ENCODE assay signal across 8 mouse cellular contexts in genomic region chr7:48788851-48789572, GRCm38 (mm10). TPM values are rescaled to one million over a fixed set of nuclear protein-coding genes. Genes with fewer than 3 reads are reported as not detected.
DNase-seq lines count a peak whose midpoint lies in the region; ATAC-seq and TF ChIP-seq lines count a peak whose summit lies in the region.

TSS of gene Zdhhc13 (plus strand) at chr7:48789003.

- DNase-seq in CH12.LX (ENCODE audit: extremely low read depth), result peak; percentile 97
- peak; percentile 96 for DNase-seq in c-Kit-positive CD71-positive TER-119-negative erythroid progenitor cells, embryonic 14.5 days (ENCODE audit: low read depth)
- peak; percentile 95 for DNase-seq in forebrain, embryonic 11.5 days (ENCODE audit: low spot score)
- peak; percentile 96 for DNase-seq in kidney, postnatal 36 days
- DNase-seq in telencephalon, adult 2 months (ENCODE audit: low read depth, low spot score), result peak; percentile 89

- H3K27me3 ChIP-seq in CH12.LX (replicated peaks), result no peaks in the 10 kb centered on the region
- no peaks in the 10 kb centered on the region for H3K27me3 ChIP-seq in forebrain, embryonic 11.5 days (ENCODE audit: control insufficient read depth, insufficient read depth, low read length)
- H3K27me3 ChIP-seq in heart, embryonic 16.5 days (ENCODE audit: control insufficient read depth, insufficient read depth, low read length), result no peaks in the 10 kb centered on the region
- no peaks in the 10 kb centered on the region for H3K27me3 ChIP-seq in liver, embryonic 15.5 days
- no peaks in the 10 kb centered on the region for H3K27me3 ChIP-seq in neural tube, embryonic 12.5 days (replicated peaks)

- peak within 1 kb of the TSS; percentile 80 to 98 (median 89) for H3K4me3 ChIP-seq in CH12.LX (replicated peaks in 1 of 3; ENCODE audit: low read depth in 2 of 3, low read length in 2 of 3, poor library complexity in 1 of 3)
- peak within 1 kb of the TSS; percentile 77 for H3K4me3 ChIP-seq in forebrain, embryonic 11.5 days (ENCODE audit: low read depth, low read length)
- H3K4me3 ChIP-seq in heart, embryonic 16.5 days (ENCODE audit: low read length), result peak within 1 kb of the TSS; percentile 81
- H3K4me3 ChIP-seq in liver, embryonic 15.5 days (replicated peaks), result peak within 1 kb of the TSS; percentile 86
- peak within 1 kb of the TSS; percentile 82 for H3K4me3 ChIP-seq in neural tube, embryonic 12.5 days

- in situ Hi-C loops in CH12.LX (cut with MboI; ENCODE audit: low pct_ligation_motif_present, low pct_unique_long_range_greater_than_20kb, low sequenced_read_pairs), result no loop called here

- H3K9me3 ChIP-seq in CH12.LX (replicated peaks; ENCODE audit: low read length), result no peaks in the 10 kb centered on the region
- no peaks in the 10 kb centered on the region for H3K9me3 ChIP-seq in forebrain, embryonic 11.5 days (ENCODE audit: control insufficient read depth, low read length)
- no peaks in the 10 kb centered on the region for H3K9me3 ChIP-seq in heart, embryonic 16.5 days (replicated peaks; ENCODE audit: control insufficient read depth, low read length)
- no peaks in the 10 kb centered on the region for H3K9me3 ChIP-seq in liver, embryonic 15.5 days (replicated peaks)
- H3K9me3 ChIP-seq in neural tube, embryonic 12.5 days, result no peaks in the 10 kb centered on the region

- H3K27ac ChIP-seq in CH12.LX (ENCODE audit: insufficient read depth, low read depth), result peak within 1 kb of the TSS; percentile 45
- H3K27ac ChIP-seq in forebrain, embryonic 11.5 days (ENCODE audit: low read depth, low read length), result no peak within 1 kb of the TSS
- H3K27ac ChIP-seq in heart, embryonic 16.5 days (ENCODE audit: low read length), result peak within 1 kb of the TSS; percentile 66
- peak within 1 kb of the TSS; percentile 75 for H3K27ac ChIP-seq in liver, embryonic 15.5 days (replicated peaks)
- no peak within 1 kb of the TSS for H3K27ac ChIP-seq in neural tube, embryonic 12.5 days

- no peak for TF ChIP-seq RAD21 in CH12.LX (IDR thresholded peaks at IDR 0.05; ENCODE audit: low read depth, low read length)

- H3K4me2 ChIP-seq in CH12.LX (ENCODE audit: insufficient read depth, low read depth, poor library complexity, severe bottlenecking), result peak within 1 kb of the TSS; percentile 72
- peak within 1 kb of the TSS; percentile 77 for H3K4me2 ChIP-seq in forebrain, embryonic 11.5 days (ENCODE audit: low read depth, low read length, severe bottlenecking)
- peak within 1 kb of the TSS; percentile 74 for H3K4me2 ChIP-seq in heart, embryonic 16.5 days (ENCODE audit: low read depth, low read length)
- peak within 1 kb of the TSS; percentile 92 for H3K4me2 ChIP-seq in liver, embryonic 15.5 days
- H3K4me2 ChIP-seq in neural tube, embryonic 12.5 days (replicated peaks), result peak within 1 kb of the TSS; percentile 80

- 0 out of 2 replicates have a peak, but pooled peaks cover 3% of the 10 kb centered on the region for H3K79me2 ChIP-seq in CH12.LX (replicated peaks; ENCODE audit: control insufficient read depth, extremely low read depth, insufficient read depth, poor library complexity, severe bottlenecking)

- peaks cover 0 to 11% of the 10 kb centered on the region in 2 experiments for H3K36me3 ChIP-seq in CH12.LX (replicated peaks in 1 of 2; ENCODE audit: control insufficient read depth in 1 of 2, insufficient read depth in 1 of 2, low read length in 1 of 2)
- H3K36me3 ChIP-seq in forebrain, embryonic 11.5 days (ENCODE audit: control insufficient read depth, insufficient read depth, low read length), result no peaks in the 10 kb centered on the region
- 0 out of 2 replicates have a peak, but pooled peaks cover 2% of the 10 kb centered on the region for H3K36me3 ChIP-seq in heart, embryonic 16.5 days (ENCODE audit: control insufficient read depth, insufficient read depth)
- no peaks in the 10 kb centered on the region for H3K36me3 ChIP-seq in liver, embryonic 15.5 days (replicated peaks)
- no peaks in the 10 kb centered on the region; the same call in 1 of the 2 replicates for H3K36me3 ChIP-seq in neural tube, embryonic 12.5 days

- dilution Hi-C loops in CH12.LX (cut with MboI; ENCODE audit: extremely low pct_ligation_motif_present, extremely low pct_unique_long_range_greater_than_20kb, low sequenced_read_pairs), result no loop called here

- peak; percentile 87 for TF ChIP-seq POLR2A in CH12.LX (IDR thresholded peaks at IDR 0.05; ENCODE audit: low read depth, low read length)

- TF ChIP-seq EP300 in CH12.LX (IDR thresholded peaks at IDR 0.05; ENCODE audit: low read length), result no peak

- TF ChIP-seq CTCF in CH12.LX (conservative IDR thresholded peaks at IDR 0.05 in 1 of 2, IDR thresholded peaks at IDR 0.05 in 1 of 2; ENCODE audit: low read depth in 2 of 2, low read length in 2 of 2), result no peak

- WGBS in forebrain, embryonic 11.5 days, result under 1% methylated on average over 54 of the region's 57 CpGs
- under 1% methylated on average over 56 of the region's 57 CpGs for WGBS in heart, embryonic 16.5 days
- WGBS in liver, embryonic 15.5 days (ENCODE audit: insufficient replicate concordance), result under 1% methylated on average over 56 of the region's 57 CpGs
- under 1% methylated on average over 56 of the region's 57 CpGs for WGBS in neural tube, embryonic 12.5 days

- peak; percentile 99 for ATAC-seq in forebrain, embryonic 11.5 days (replicated peaks; ENCODE audit: low FRiP score)
- peak; percentile 100 for ATAC-seq in heart, embryonic 16.5 days (replicated peaks; ENCODE audit: extremely low read depth, insufficient read depth, low FRiP score)
- ATAC-seq in liver, embryonic 15.5 days (ENCODE audit: insufficient read depth), result peak; percentile 100
- peak; percentile 100 for ATAC-seq in neural tube, embryonic 12.5 days (ENCODE audit: low FRiP score, low read depth)

- peaks cover 5 to 57% of the 10 kb centered on the region in 2 experiments; a peak in 3 of 4 replicates for H3K4me1 ChIP-seq in CH12.LX (ENCODE audit: control insufficient read depth in 1 of 2, insufficient read depth in 2 of 2)
- H3K4me1 ChIP-seq in forebrain, embryonic 11.5 days (replicated peaks; ENCODE audit: control insufficient read depth, insufficient read depth, low read length), result peaks cover 2% of the 10 kb centered on the region; the same call in 1 of the 2 replicates
- peaks cover 16% of the 10 kb centered on the region for H3K4me1 ChIP-seq in heart, embryonic 16.5 days (ENCODE audit: control insufficient read depth, insufficient read depth, low read length)
- H3K4me1 ChIP-seq in liver, embryonic 15.5 days (replicated peaks), result peaks cover 32% of the 10 kb centered on the region
- peaks cover 17% of the 10 kb centered on the region for H3K4me1 ChIP-seq in neural tube, embryonic 12.5 days

- H3K9ac ChIP-seq in CH12.LX (ENCODE audit: insufficient read depth, low read depth), result peak within 1 kb of the TSS; percentile 68
- H3K9ac ChIP-seq in forebrain, embryonic 11.5 days (ENCODE audit: low read length), result peak within 1 kb of the TSS; percentile 81
- H3K9ac ChIP-seq in heart, embryonic 16.5 days (ENCODE audit: low read length), result peak within 1 kb of the TSS; percentile 81
- H3K9ac ChIP-seq in liver, embryonic 15.5 days, result peak within 1 kb of the TSS; percentile 68
- H3K9ac ChIP-seq in neural tube, embryonic 12.5 days, result peak within 1 kb of the TSS; percentile 80

TF ChIP-seq in CH12.LX, 34 proteins besides CTCF, POLR2A, EP300 and RAD21:
- TF ChIP-seq ETS1 (conservative IDR thresholded peaks at IDR 0.05; ENCODE audit: low read depth, low read length), result no peak
- TF ChIP-seq POLR2AphosphoS2 (IDR thresholded peaks at IDR 0.05; ENCODE audit: low read depth, low read length), result peak; percentile 50; the same call in 1 of the 2 replicates
- TF ChIP-seq NRF1 (IDR thresholded peaks at IDR 0.05; ENCODE audit: low read depth, low read length), result peak; percentile 45; the same call in 1 of the 2 replicates
- no peak for TF ChIP-seq ZNF384 (IDR thresholded peaks at IDR 0.05; ENCODE audit: low read depth, low read length)
- no peak for TF ChIP-seq JUN (IDR thresholded peaks at IDR 0.05; ENCODE audit: insufficient read depth, low read depth, low read length)
- peak; percentile 87 for TF ChIP-seq CHD2 (IDR thresholded peaks at IDR 0.05; ENCODE audit: low read length)
- TF ChIP-seq MEF2A (IDR thresholded peaks at IDR 0.05; ENCODE audit: borderline replicate concordance, low read depth, low read length), result no peak
- TF ChIP-seq MAZ (IDR thresholded peaks at IDR 0.05; ENCODE audit: low read depth, low read length), result 0 out of 2 replicates have a peak, but pooled peaks have one; percentile 19
- peak; percentile 94 for TF ChIP-seq ELF1 (IDR thresholded peaks at IDR 0.05; ENCODE audit: low read depth, low read length)
- no peak for TF ChIP-seq SIN3A (IDR thresholded peaks at IDR 0.05; ENCODE audit: low read length)
- TF ChIP-seq NELFE (IDR thresholded peaks at IDR 0.05; ENCODE audit: low read depth, low read length), result peak; percentile 86
- TF ChIP-seq RCOR1 (conservative IDR thresholded peaks at IDR 0.05; ENCODE audit: low read depth, low read length), result no peak
- peak; percentile 62 for TF ChIP-seq HCFC1 (IDR thresholded peaks at IDR 0.05; ENCODE audit: low read depth, low read length)
- peak; percentile 87 for TF ChIP-seq MXI1 (IDR thresholded peaks at IDR 0.05; ENCODE audit: low read depth, low read length)
- no peak for TF ChIP-seq PAX5 (IDR thresholded peaks at IDR 0.05; ENCODE audit: low read length)
- TF ChIP-seq TCF12 (IDR thresholded peaks at IDR 0.05; ENCODE audit: low read depth, low read length), result peak; percentile 87
- TF ChIP-seq ZMIZ1 (IDR thresholded peaks at IDR 0.05; ENCODE audit: low read depth, low read length), result peak; percentile 55; the same call in 1 of the 2 replicates

RNA-seq across cellular contexts. Expression of gene Zdhhc13, which starts in this region (rescaled TPM):
- total RNA-seq in CH12.LX (2012; rRNA removed) (19.9 and 22.0 TPM in 2 replicates), CH12.LX (2014; rRNA removed) (74.3 and 76.8 TPM in 2 replicates)
- polyA plus RNA-seq in CH12.LX (2012; ENCODE audit: insufficient read length, low read depth), result 29.8 and 32.3 TPM in 2 replicates
- 35.3 and 37.5 TPM in 2 replicates for polyA plus RNA-seq in forebrain, embryonic 11.5 days (2014; fragmentation: Nextera tagmentation; extraction: Ambion mirVana)
- 30.5 and 33.6 TPM in 2 replicates for polyA plus RNA-seq in heart, embryonic 16.5 days (2015; fragmentation: Nextera tagmentation; extraction: Ambion mirVana)
- polyA plus RNA-seq in liver, embryonic 15.5 days (2015; fragmentation: Nextera tagmentation; extraction: Ambion mirVana), result 10.8 and 11.2 TPM in 2 replicates
- 34.0 and 42.6 TPM in 2 replicates for polyA plus RNA-seq in neural tube, embryonic 12.5 days (2016; fragmentation: Nextera tagmentation; extraction: Ambion mirVana)

Comparison
In these comparisons a context has a peak if more than half of its experiments do, and no peak if none do; other contexts are left out.
1. H3K27ac ChIP-seq: peak in CH12.LX (single experiment), heart, embryonic 16.5 days (single experiment) and liver, embryonic 15.5 days (single experiment); none in forebrain, embryonic 11.5 days (single experiment) and neural tube, embryonic 12.5 days (single experiment).
2. Peak in every context shown above with its lines, with median percentiles within 50 percentile points of each other: DNase-seq, H3K4me2 ChIP-seq, H3K4me3 ChIP-seq, H3K9ac ChIP-seq and ATAC-seq.